Mouse (Mus musculus): ENCODE measurements around the gene Fam160a1. TPM values are rescaled to one million over a fixed set of nuclear protein-coding genes. Genes with fewer than 3 reads are reported as not detected.

The Fam160a1 gene
- total and polyA plus RNA-seq, 3 experiments = 25.0 to 68.1 (median 47.0) TPM

GRCm38 (mm10) chr3:85722581-85722980 lies 94.5 kb downstream of the Fam160a1 start:
- TF ChIP-seq EP300 (IDR thresholded peaks at IDR 0.05; ENCODE audit: insufficient read depth, low read depth, low read length) = no peak
- TF ChIP-seq POLR2A (IDR thresholded peaks at IDR 0.05; ENCODE audit: insufficient read depth, low read depth, low read length) = no peak
- TF ChIP-seq CTCF (IDR thresholded peaks at IDR 0.05) = no peak
- Histone ChIP-seq H3K27ac (no peak overlapping the region), H3K4me3 (no peak overlapping the region), H3K36me3 (ENCODE audit: control insufficient read depth, insufficient read depth, low read length) (no peaks in the 10 kb centered on the region), H3K9ac (ENCODE audit: low read depth, low read length) (no peak overlapping the region), H3K27me3 (ENCODE audit: control insufficient read depth, insufficient read depth, low read length) (no peaks in the 10 kb centered on the region), H3K4me1 (ENCODE audit: control insufficient read depth, insufficient read depth, low read length) (no peaks in the 10 kb centered on the region), H3K79me2 (replicated peaks; ENCODE audit: control insufficient read depth, insufficient read depth, low read length) (no peaks in the 10 kb centered on the region)
- intact Hi-C loops (cut with DNase I) = no loop called here
- WGBS = 82% methylated on average over 6 of the region's 6 CpGs
- DNase-seq = no peak

DNA sequence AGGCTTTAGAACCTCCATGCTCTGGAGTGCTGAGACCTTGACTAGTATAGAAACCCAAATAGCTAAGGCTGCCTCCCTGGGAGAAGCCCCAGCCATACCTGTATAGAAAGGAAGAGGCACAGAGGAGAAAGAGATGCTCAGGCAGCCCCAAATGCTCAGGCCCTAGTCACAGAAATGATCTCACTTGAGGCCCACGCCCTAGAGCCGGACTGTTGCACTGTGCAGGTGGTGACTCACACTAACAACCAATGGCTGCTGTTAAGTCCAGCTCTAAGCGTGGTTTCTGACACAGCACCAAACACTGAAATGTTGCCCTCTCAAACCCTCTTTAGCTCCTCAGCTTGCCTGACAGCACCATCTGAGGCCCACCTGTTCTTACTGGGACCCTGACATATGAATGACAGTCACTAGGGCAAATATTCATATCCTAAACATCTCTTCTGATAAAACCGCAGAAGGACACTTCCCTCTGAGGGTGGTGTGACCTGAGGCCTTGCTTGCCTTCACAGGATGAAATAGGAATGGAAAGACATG lies 101.3 kb downstream of the Fam160a1 start:
- H3K36me3 ChIP-seq (ENCODE audit: control insufficient read depth, insufficient read depth, low read length) = no peaks in the 10 kb centered on the region

GRCm38 (mm10) chr3:85713936-85714709 lies 103.0 kb downstream of the Fam160a1 start:
- 65% methylated on average over 7 of the region's 7 CpGs for WGBS
- Histone ChIP-seq H3K4me1 (ENCODE audit: control insufficient read depth, insufficient read depth, low read length) (no peaks in the 10 kb centered on the region), H3K27ac (no peak overlapping the region)

More for the DNA sequence above, 101.3 kb downstream of the Fam160a1 start:
- no peak for TF ChIP-seq EP300 (IDR thresholded peaks at IDR 0.05; ENCODE audit: insufficient read depth, low read depth, low read length)
- TF ChIP-seq POLR2A (IDR thresholded peaks at IDR 0.05; ENCODE audit: insufficient read depth, low read depth, low read length) = no peak
- TF ChIP-seq CTCF (IDR thresholded peaks at IDR 0.05) = no peak
- 76% methylated on average over 4 of the region's 4 CpGs for WGBS
- no peak for DNase-seq
- H3K4me1 ChIP-seq (ENCODE audit: control insufficient read depth, insufficient read depth, low read length) = no peaks in the 10 kb centered on the region
- intact Hi-C loops (cut with DNase I) = no loop called here
- H3K27me3 ChIP-seq (ENCODE audit: control insufficient read depth, insufficient read depth, low read length) = no peaks in the 10 kb centered on the region
- H3K27ac ChIP-seq = no peak overlapping the region
- no peak overlapping the region for H3K4me3 ChIP-seq
- H3K79me2 ChIP-seq (replicated peaks; ENCODE audit: control insufficient read depth, insufficient read depth, low read length) = no peaks in the 10 kb centered on the region; the same call in 1 of the 2 replicates
- no peak overlapping the region for H3K9ac ChIP-seq (ENCODE audit: low read depth, low read length)

DNA sequence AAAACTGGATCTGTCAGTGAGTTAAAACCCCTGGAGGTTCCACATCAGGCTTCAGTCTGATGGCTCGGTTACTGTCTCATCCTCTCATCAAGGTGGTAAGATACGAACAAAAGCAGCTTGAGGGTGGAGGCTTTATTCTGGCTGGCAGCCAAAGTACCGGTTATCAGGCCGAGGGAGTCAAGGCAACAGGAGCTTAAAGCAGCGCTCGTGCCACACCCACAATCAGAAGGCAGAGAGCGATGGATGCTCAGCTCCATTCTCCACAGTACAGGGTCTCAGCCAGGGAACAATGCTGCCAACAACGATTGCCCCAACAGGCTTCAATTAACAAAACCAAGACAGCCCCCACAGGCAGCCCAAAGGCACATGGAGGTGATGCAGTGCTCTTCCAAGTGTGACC lies 106.4 kb downstream of the Fam160a1 start:
- H3K9ac ChIP-seq (ENCODE audit: low read depth, low read length) = no peak overlapping the region
- TF ChIP-seq CTCF (IDR thresholded peaks at IDR 0.05) (no peak), EP300 (IDR thresholded peaks at IDR 0.05; ENCODE audit: insufficient read depth, low read depth, low read length) (no peak), POLR2A (IDR thresholded peaks at IDR 0.05; ENCODE audit: insufficient read depth, low read depth, low read length) (no peak)
- intact Hi-C loops (cut with DNase I) = no loop called here
- H3K27ac ChIP-seq = no peak overlapping the region
- no peaks in the 10 kb centered on the region for H3K4me1 ChIP-seq (ENCODE audit: control insufficient read depth, insufficient read depth, low read length)
- H3K36me3 ChIP-seq (ENCODE audit: control insufficient read depth, insufficient read depth, low read length) = no peaks in the 10 kb centered on the region
- H3K79me2 ChIP-seq (replicated peaks; ENCODE audit: control insufficient read depth, insufficient read depth, low read length) = no peaks in the 10 kb centered on the region
- no peaks in the 10 kb centered on the region for H3K27me3 ChIP-seq (ENCODE audit: control insufficient read depth, insufficient read depth, low read length)
- H3K4me3 ChIP-seq = no peak overlapping the region
- 23% methylated on average over 8 of the region's 8 CpGs for WGBS
- no peak for DNase-seq

More at GRCm38 (mm10) chr3:85713936-85714709, 103.0 kb downstream of the Fam160a1 start:
- H3K9ac ChIP-seq (ENCODE audit: low read depth, low read length) = no peak overlapping the region
- H3K79me2 ChIP-seq (replicated peaks; ENCODE audit: control insufficient read depth, insufficient read depth, low read length) = no peaks in the 10 kb centered on the region; the same call in 1 of the 2 replicates
- TF ChIP-seq EP300 (IDR thresholded peaks at IDR 0.05; ENCODE audit: insufficient read depth, low read depth, low read length) (no peak), POLR2A (IDR thresholded peaks at IDR 0.05; ENCODE audit: insufficient read depth, low read depth, low read length) (no peak), CTCF (IDR thresholded peaks at IDR 0.05) (no peak)
- no peaks in the 10 kb centered on the region for H3K36me3 ChIP-seq (ENCODE audit: control insufficient read depth, insufficient read depth, low read length)
- intact Hi-C loops (cut with DNase I) = no loop called here
- no peaks in the 10 kb centered on the region for H3K27me3 ChIP-seq (ENCODE audit: control insufficient read depth, insufficient read depth, low read length)
- H3K4me3 ChIP-seq = no peak overlapping the region
- DNase-seq = no peak

DNA sequence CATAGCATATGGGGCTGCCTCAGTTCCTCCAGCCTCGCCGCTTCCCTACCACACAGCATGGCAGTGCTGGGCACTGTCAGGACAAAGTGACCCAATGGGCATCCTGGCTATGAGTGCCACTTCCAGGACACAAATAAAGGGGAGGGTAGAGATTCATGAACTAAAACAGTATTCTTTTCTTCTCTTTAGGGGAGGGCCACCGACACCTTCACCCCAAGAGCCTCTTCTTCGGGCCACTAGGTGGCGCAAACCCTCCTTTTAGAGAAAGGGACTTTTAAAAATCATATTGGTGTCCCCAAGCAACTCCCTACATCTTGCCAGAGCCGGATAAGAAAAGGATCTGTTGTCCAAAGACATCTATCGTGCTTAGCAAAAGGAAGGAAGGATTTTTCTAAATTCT lies 109.7 kb downstream of the Fam160a1 start:
- no peaks in the 10 kb centered on the region for H3K36me3 ChIP-seq (ENCODE audit: control insufficient read depth, insufficient read depth, low read length)
- peak; percentile 17 to 59 for DNase-seq
- H3K27ac ChIP-seq = no peak overlapping the region
- no peak overlapping the region for H3K4me3 ChIP-seq
- no peak for TF ChIP-seq EP300 (IDR thresholded peaks at IDR 0.05; ENCODE audit: insufficient read depth, low read depth, low read length)
- peak; percentile 95 for TF ChIP-seq CTCF (IDR thresholded peaks at IDR 0.05)
- 40% methylated on average over 7 of the region's 7 CpGs for WGBS
- H3K79me2 ChIP-seq (replicated peaks; ENCODE audit: control insufficient read depth, insufficient read depth, low read length) = no peaks in the 10 kb centered on the region
- intact Hi-C loops (cut with DNase I) = loop anchor here (1.0 to 5.0 kb wide), 3 partner anchors 210 to 420 kb away; no protein-coding TSS in a partner anchor
- H3K9ac ChIP-seq (ENCODE audit: low read depth, low read length) = no peak overlapping the region
- no peaks in the 10 kb centered on the region for H3K27me3 ChIP-seq (ENCODE audit: control insufficient read depth, insufficient read depth, low read length)
- no peaks in the 10 kb centered on the region for H3K4me1 ChIP-seq (ENCODE audit: control insufficient read depth, insufficient read depth, low read length)
